In genomic region chr6:18220691-18221090, GRCm38 (mm10) we compare ENCODE assay signal across 23 mouse cellular contexts. TPM values are rescaled to one million over a fixed set of nuclear protein-coding genes. Genes with fewer than 3 reads are reported as not detected.
DNase-seq lines count a peak whose midpoint lies in the region; ATAC-seq and TF ChIP-seq lines count a peak whose summit lies in the region.
"Had no signal": no experiment of that assay in that cellular context is flagged by ENCODE, and none has a peak within 500 bp of the region (broad histone marks: within the 10 kb centered on the region; RNA-seq: fewer than 3 reads in every experiment).

No protein-coding gene starts in this region.

- H3K4me2 ChIP-seq in lung, embryonic 14.5 days = no peak overlapping the region
- H3K4me2 ChIP-seq: embryonic facial prominence, embryonic 13.5 days; embryonic facial prominence, embryonic 15.5 days; forebrain, embryonic 12.5 days had no signal

- no peak overlapping the region for H3K9ac ChIP-seq in lung, embryonic 14.5 days
- H3K9ac ChIP-seq: embryonic facial prominence, embryonic 13.5 days; embryonic facial prominence, embryonic 15.5 days; forebrain, embryonic 12.5 days had no signal

- no peaks in the 10 kb centered on the region for H3K4me1 ChIP-seq in lung, embryonic 14.5 days (ENCODE audit: insufficient read depth)
- H3K4me1 ChIP-seq: embryonic facial prominence, embryonic 13.5 days; embryonic facial prominence, embryonic 15.5 days; forebrain, embryonic 12.5 days had no signal

- H3K9me3 ChIP-seq in lung, embryonic 14.5 days (ENCODE audit: low read depth, low read length) = no peaks in the 10 kb centered on the region
- H3K9me3 ChIP-seq: embryonic facial prominence, embryonic 13.5 days; embryonic facial prominence, embryonic 15.5 days; forebrain, embryonic 10.5 days; forebrain, embryonic 12.5 days had no signal

- 46% methylated on average over 1 of the region's 1 CpGs for WGBS in lung, embryonic 14.5 days

- ATAC-seq in lung, embryonic 14.5 days (ENCODE audit: insufficient read depth) = no peak
- ATAC-seq: forebrain, embryonic 14.5 days; forebrain, embryonic 16.5 days had no signal

- DNase-seq in lung, embryonic 14.5 days = peak; percentile 4
- no peak for DNase-seq in lung, postnatal 10 days
- peak; percentile 45 for DNase-seq in lung, postnatal 25 days (ENCODE audit: low spot score)
- no peak for DNase-seq in lung, postnatal 4 days
- DNase-seq in urinary bladder, postnatal 14 days (ENCODE audit: low spot score) = no peak
- DNase-seq: adrenal gland, adult 2 months; adrenal gland, postnatal 10 days; adrenal gland, postnatal 25 days; cerebellum, adult 11 months; cerebellum, adult 18-20 months; cerebellum, adult 8-10 months; cerebellum, adult 9-11 months; cerebellum, postnatal 14 days; cerebellum, postnatal 36 days; embryo, embryonic 11 days had no signal

- no peaks in the 10 kb centered on the region for H3K27me3 ChIP-seq in lung, embryonic 14.5 days (ENCODE audit: insufficient read depth, low read length)
- H3K27me3 ChIP-seq: embryonic facial prominence, embryonic 13.5 days; embryonic facial prominence, embryonic 15.5 days; forebrain, embryonic 12.5 days had no signal

- no peak overlapping the region for H3K27ac ChIP-seq in lung, embryonic 14.5 days (ENCODE audit: low read depth)
- H3K27ac ChIP-seq: embryonic facial prominence, embryonic 13.5 days; embryonic facial prominence, embryonic 15.5 days; forebrain, embryonic 10.5 days; forebrain, embryonic 12.5 days had no signal

- no peak for TF ChIP-seq CTCF in lung, embryonic 14.5 days (IDR thresholded peaks at IDR 0.05; ENCODE audit: low read depth)

- no peak overlapping the region for H3K4me3 ChIP-seq in lung, embryonic 14.5 days (ENCODE audit: low read depth, low read length)
- H3K4me3 ChIP-seq: embryonic facial prominence, embryonic 13.5 days; embryonic facial prominence, embryonic 15.5 days; erythroblast, embryonic 14.5 days; forebrain, embryonic 10.5 days; forebrain, embryonic 12.5 days had no signal

- no peaks in the 10 kb centered on the region for H3K36me3 ChIP-seq in lung, embryonic 14.5 days (ENCODE audit: insufficient read depth)
- H3K36me3 ChIP-seq: embryonic facial prominence, embryonic 13.5 days; embryonic facial prominence, embryonic 15.5 days; forebrain, embryonic 10.5 days; forebrain, embryonic 12.5 days had no signal

RNA-seq across cellular contexts. Expression of gene Cftr, which starts 50.2 kb away (rescaled TPM):
- polyA plus RNA-seq in lung, embryonic 14.5 days (2014; fragmentation: Nextera tagmentation; extraction: Ambion mirVana) = 5.8 and 6.1 TPM in 2 replicates
- polyA plus RNA-seq: adrenal gland, adult 2 months; C2C12; erythroblast, embryonic 14.5 days had no signal

Comparison
In these comparisons a context has a peak if more than half of its experiments do, and no peak if none do; other contexts are left out.
1. DNase-seq: peak in lung, embryonic 14.5 days (single experiment) and lung, postnatal 25 days (single experiment); none in lung, postnatal 10 days (single experiment), lung, postnatal 4 days (0 of 2) and urinary bladder, postnatal 14 days (single experiment).